Mouse (Mus musculus): ENCODE data around the gene Zdhhc17.

GRCm38 (mm10) chr10:110997180-110997579 is 12.8 kb downstream of the Zdhhc17 start:
- TF ChIP-seq GATA1 (IDR thresholded peaks at IDR 0.05; ENCODE audit: low read length) (no peak), TAL1 (IDR thresholded peaks at IDR 0.05; ENCODE audit: low read length) (no peak)
